Mouse (Mus musculus) B cell, adult 2 months (primary cell): ENCODE data around the gene 1700028J19Rik.
"Not testable (repeated sequence)": the region's sequence is repeated elsewhere in the genome, so short reads cannot be mapped to it uniquely, and the experiment has no call there.

ENCODE experiments used
- DNase-seq, 2 experiments: peaks; one replicate each; pipeline ENCODE4 v3.0.0; 2022

The 1700028J19Rik gene

GRCm38 (mm10) chr7:44246055-44246983 lies at the start of gene 1700028J19Rik, which contains the start of gene 2410002F23Rik:
TSS of gene 1700028J19Rik (minus strand) at chr7:44246695.
TSS of gene 2410002F23Rik (plus strand) at chr7:44246722.
- DNase-seq: peak; percentile 95 to 96

- DNase-seq: no peak
Observed at GRCm38 (mm10) chr7:44291418-44291817, 44.9 kb upstream of the 1700028J19Rik start.

GRCm38 (mm10) chr7:44290986-44291385 lies 44.5 kb upstream of the 1700028J19Rik start:
- no peak for DNase-seq

- DNase-seq: no peak
Observed at GRCm38 (mm10) chr7:44287760-44288159, 41.3 kb upstream of the 1700028J19Rik start.

- no peak for DNase-seq
Observed at GRCm38 (mm10) chr7:44281586-44281985, 35.1 kb upstream of the 1700028J19Rik start.

GRCm38 (mm10) chr7:44280959-44281358 lies 34.5 kb upstream of the 1700028J19Rik start:
- no peak for DNase-seq

- peak; percentile 82 to 84 for DNase-seq
Observed at GRCm38 (mm10) chr7:44277250-44277622, 30.7 kb upstream of the 1700028J19Rik start.

- no peak for DNase-seq
Observed at GRCm38 (mm10) chr7:44276461-44277249, 30.2 kb upstream of the 1700028J19Rik start.

- no peak for DNase-seq
Observed at GRCm38 (mm10) chr7:44275546-44275945, 29.1 kb upstream of the 1700028J19Rik start.

- no peak for DNase-seq
Observed at GRCm38 (mm10) chr7:44274096-44274495, 27.6 kb upstream of the 1700028J19Rik start.

- DNase-seq: no peak
Observed at GRCm38 (mm10) chr7:44273446-44273845, 27.0 kb upstream of the 1700028J19Rik start.

GRCm38 (mm10) chr7:44272546-44272945 lies 26.1 kb upstream of the 1700028J19Rik start:
- DNase-seq: no peak

- peak in 1 of 2 experiments; percentile 18 for DNase-seq
Observed at GRCm38 (mm10) chr7:44271309-44271708, 24.8 kb upstream of the 1700028J19Rik start.

GRCm38 (mm10) chr7:44269397-44269796 lies 22.9 kb upstream of the 1700028J19Rik start:
- DNase-seq: no peak

- DNase-seq: no peak
Observed at GRCm38 (mm10) chr7:44268117-44268516, 21.6 kb upstream of the 1700028J19Rik start.

- peak; percentile 94 to 95 for DNase-seq
Observed at GRCm38 (mm10) chr7:44262791-44263643, 16.5 kb upstream of the 1700028J19Rik start.

GRCm38 (mm10) chr7:44261147-44261546 lies 14.7 kb upstream of the 1700028J19Rik start, which contains the start of gene Gm15517:
TSS of gene Gm15517 (plus strand) at chr7:44261447.
- no peak for DNase-seq

- no peak for DNase-seq
Observed at GRCm38 (mm10) chr7:44260410-44260809, 13.9 kb upstream of the 1700028J19Rik start.

- no peak for DNase-seq
Observed at GRCm38 (mm10) chr7:44257278-44257677, 10.8 kb upstream of the 1700028J19Rik start, which contains the start of gene Acp4. TSS of gene Acp4 (minus strand) at chr7:44257378.

GRCm38 (mm10) chr7:44254930-44255329 lies 8.4 kb upstream of the 1700028J19Rik start:
- no peak for DNase-seq

GRCm38 (mm10) chr7:44253023-44253616 lies 6.6 kb upstream of the 1700028J19Rik start:
- DNase-seq: no peak

GRCm38 (mm10) chr7:44250732-44251275 lies 4.3 kb upstream of the 1700028J19Rik start:
- DNase-seq: not testable (repeated sequence)
